In the genomic region with DNA sequence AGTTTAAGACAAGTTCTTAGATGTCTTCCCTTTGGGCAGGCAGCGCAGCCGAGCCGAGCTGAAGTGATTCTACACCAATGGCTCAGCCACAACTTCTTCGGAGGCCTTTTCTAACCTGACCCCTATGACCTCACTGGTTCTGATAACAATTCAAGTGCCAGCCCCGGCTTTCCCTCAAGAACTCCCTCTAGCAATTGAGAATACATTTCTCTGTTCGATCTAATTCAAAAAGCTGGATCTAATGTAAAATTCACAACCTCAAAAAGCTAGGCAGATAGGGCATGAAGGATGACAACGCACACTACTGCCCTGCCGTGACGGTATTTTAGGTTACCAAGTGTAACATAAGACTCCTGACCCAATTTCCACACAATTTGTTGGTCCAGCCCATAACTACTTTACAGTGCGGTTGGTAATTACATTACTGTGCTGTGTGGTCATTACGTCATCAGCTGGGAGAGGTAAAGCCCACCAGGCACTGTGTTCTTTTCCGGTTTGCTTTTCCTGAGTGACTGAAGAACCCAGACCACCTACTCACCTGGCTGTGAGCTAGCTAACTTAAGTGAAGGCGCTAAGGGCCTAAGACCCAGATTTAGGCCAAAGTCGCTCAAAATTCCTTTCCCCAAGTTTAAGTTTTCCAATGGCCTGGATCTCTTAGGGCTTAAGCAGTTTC, we compare ENCODE assay signal across 9 mouse cellular contexts. TPM values are rescaled to one million over a fixed set of nuclear protein-coding genes. Genes with fewer than 3 reads are reported as not detected.
DNase-seq lines count a peak whose midpoint lies in the region; ATAC-seq and TF ChIP-seq lines count a peak whose summit lies in the region.
"Had no signal": no experiment of that assay in that cellular context is flagged by ENCODE, and none has a peak within 500 bp of the region (broad histone marks: within the 10 kb centered on the region; RNA-seq: fewer than 3 reads in every experiment).

No protein-coding gene starts in this region.

- H3K27ac ChIP-seq in kidney, adult 2 months (ENCODE audit: insufficient read depth, low read depth, low read length), result peak overlapping the region; percentile 92
- peak overlapping the region; percentile 93; the same call in 1 of the 2 replicates for H3K27ac ChIP-seq in embryonic facial prominence, embryonic 12.5 days
- H3K27ac ChIP-seq in intestine, embryonic 15.5 days, result 0 out of 2 replicates have a peak overlapping the region, but pooled peaks have one; percentile 97
- H3K27ac ChIP-seq in neural tube, embryonic 13.5 days (replicated peaks), result 0 out of 2 replicates have a peak overlapping the region, but pooled peaks have one; percentile 85

- H3K4me3 ChIP-seq in kidney, adult 2 months (ENCODE audit: insufficient read depth, low read depth, low read length), result peak overlapping the region; percentile 95
- H3K4me3 ChIP-seq in embryonic facial prominence, embryonic 12.5 days, result peak overlapping the region; percentile 80
- peak overlapping the region; percentile 76 for H3K4me3 ChIP-seq in intestine, embryonic 15.5 days (replicated peaks)
- H3K4me3 ChIP-seq in neural tube, embryonic 13.5 days, result peak overlapping the region; percentile 74

- 12% methylated on average over 14 of the region's 14 CpGs for WGBS in kidney, adult 2 months
- 22% methylated on average over 14 of the region's 14 CpGs for WGBS in embryonic facial prominence, embryonic 12.5 days
- WGBS in intestine, embryonic 15.5 days, result 42% methylated on average over 14 of the region's 14 CpGs
- 43% methylated on average over 14 of the region's 14 CpGs for WGBS in neural tube, embryonic 13.5 days

- TF ChIP-seq CTCF in kidney, adult 2 months (conservative IDR thresholded peaks at IDR 0.05; ENCODE audit: insufficient read depth, insufficient read length, low read depth, low read length), result no peak

- H3K4me2 ChIP-seq in embryonic facial prominence, embryonic 12.5 days (replicated peaks), result peak overlapping the region; percentile 92
- peak overlapping the region; percentile 90 for H3K4me2 ChIP-seq in intestine, embryonic 15.5 days (replicated peaks)
- peak overlapping the region; percentile 97 for H3K4me2 ChIP-seq in neural tube, embryonic 13.5 days

- TF ChIP-seq POLR2A in kidney, adult 2 months (IDR thresholded peaks at IDR 0.05; ENCODE audit: low read depth, low read length), result no peak

- H3K36me3 ChIP-seq in kidney, adult 2 months (ENCODE audit: control insufficient read depth, insufficient read depth, low read length), result no peaks in the 10 kb centered on the region; the same call in 1 of the 2 replicates
- H3K36me3 ChIP-seq in embryonic facial prominence, embryonic 12.5 days, result peaks cover 11% of the 10 kb centered on the region; the same call in 1 of the 2 replicates
- H3K36me3 ChIP-seq in intestine, embryonic 15.5 days, result no peaks in the 10 kb centered on the region
- no peaks in the 10 kb centered on the region; the same call in 1 of the 2 replicates for H3K36me3 ChIP-seq in neural tube, embryonic 13.5 days
- H3K36me3 ChIP-seq: G1E had no signal

- ATAC-seq in embryonic facial prominence, embryonic 12.5 days (ENCODE audit: insufficient number of reproducible peaks, insufficient read depth, low FRiP score, low TSS enrichment), result no peak
- no peak for ATAC-seq in intestine, embryonic 15.5 days
- ATAC-seq in neural tube, embryonic 13.5 days (ENCODE audit: low read depth), result no peak

- peaks cover 23% of the 10 kb centered on the region for H3K4me1 ChIP-seq in kidney, adult 2 months (ENCODE audit: control insufficient read depth, insufficient read depth, low read length)
- H3K4me1 ChIP-seq in embryonic facial prominence, embryonic 12.5 days, result peaks cover 19% of the 10 kb centered on the region
- peaks cover 5% of the 10 kb centered on the region for H3K4me1 ChIP-seq in intestine, embryonic 15.5 days (replicated peaks)
- H3K4me1 ChIP-seq in neural tube, embryonic 13.5 days (replicated peaks), result peaks cover 23% of the 10 kb centered on the region; the same call in 1 of the 2 replicates

- H3K9me3 ChIP-seq in embryonic facial prominence, embryonic 12.5 days, result 0 out of 2 replicates have a peak, but pooled peaks cover 5% of the 10 kb centered on the region
- H3K9me3 ChIP-seq in intestine, embryonic 15.5 days, result no peaks in the 10 kb centered on the region
- no peaks in the 10 kb centered on the region for H3K9me3 ChIP-seq in neural tube, embryonic 13.5 days

- H3K27me3 ChIP-seq in kidney, adult 2 months (replicated peaks; ENCODE audit: control insufficient read depth, insufficient read depth, low read length), result no peaks in the 10 kb centered on the region
- no peaks in the 10 kb centered on the region for H3K27me3 ChIP-seq in embryonic facial prominence, embryonic 12.5 days
- H3K27me3 ChIP-seq in intestine, embryonic 15.5 days (replicated peaks), result no peaks in the 10 kb centered on the region
- H3K27me3 ChIP-seq in neural tube, embryonic 13.5 days, result peaks cover 12% of the 10 kb centered on the region; the same call in 1 of the 2 replicates

- peak overlapping the region; percentile 74 for H3K9ac ChIP-seq in embryonic facial prominence, embryonic 12.5 days
- peak overlapping the region; percentile 81 for H3K9ac ChIP-seq in intestine, embryonic 15.5 days
- peak overlapping the region; percentile 78 for H3K9ac ChIP-seq in neural tube, embryonic 13.5 days

- peak; percentile 23 for DNase-seq in kidney, adult 2 months
- no peak for DNase-seq in kidney, adult 8-10 months
- DNase-seq in cerebellum, postnatal 10 days, result no peak
- DNase-seq in ovary, adult 18-20 months (ENCODE audit: low spot score), result no peak
- DNase-seq in ovary, postnatal 36 days (ENCODE audit: low spot score), result no peak

RNA-seq across cellular contexts. Expression of a gene that starts 1.7 kb away (rescaled TPM):
- polyA plus RNA-seq in kidney, adult 2 months (2012; rRNA removed), result 29.6 and 31.2 TPM in 2 replicates
- 14.5 and 16.5 TPM in 2 replicates for polyA plus RNA-seq in embryonic facial prominence, embryonic 12.5 days (2016; fragmentation: Nextera tagmentation; extraction: Ambion mirVana)
- polyA plus RNA-seq in intestine, embryonic 15.5 days (2015; fragmentation: Nextera tagmentation; extraction: Ambion mirVana), result 15.1 and 16.3 TPM in 2 replicates
- polyA plus RNA-seq in neural tube, embryonic 13.5 days (2015; fragmentation: Nextera tagmentation; extraction: Ambion mirVana), result 10.3 and 11.4 TPM in 2 replicates
- polyA plus RNA-seq: G1E had no signal
